Mouse (Mus musculus) liver (tissue): Measurements from ENCODE around the gene Znrf2.
"Not testable (repeated sequence)": the region's sequence is repeated elsewhere in the genome, so short reads cannot be mapped to it uniquely, and the experiment has no call there.

Experiments
- DNase-seq: peaks from one replicate; pipeline ENCODE4 v3.0.0-alpha.2; 2020; ENCODE audit warnings: mixed read lengths

The Znrf2 gene

DNA sequence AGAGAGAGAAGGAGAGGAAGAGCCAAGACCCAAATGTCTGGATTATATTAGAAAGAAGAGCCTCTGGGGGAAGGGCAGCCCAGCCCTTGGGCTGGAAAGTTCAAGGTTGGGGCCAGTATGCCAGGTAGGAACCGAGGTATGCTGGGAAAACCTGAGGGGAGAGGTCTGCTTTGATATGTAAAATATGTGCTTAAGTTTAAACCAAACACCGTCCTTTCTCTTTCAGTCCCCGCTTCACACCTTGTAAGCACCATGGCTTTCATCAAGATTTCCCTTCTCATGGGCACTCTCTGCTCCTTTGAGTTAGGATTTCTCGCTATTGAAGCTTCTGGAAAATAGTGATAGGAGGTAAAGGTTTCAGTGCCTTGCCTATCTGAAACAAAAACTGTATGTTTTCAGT lies 38.1 kb downstream of the Znrf2 start:
- DNase-seq = no peak

DNA sequence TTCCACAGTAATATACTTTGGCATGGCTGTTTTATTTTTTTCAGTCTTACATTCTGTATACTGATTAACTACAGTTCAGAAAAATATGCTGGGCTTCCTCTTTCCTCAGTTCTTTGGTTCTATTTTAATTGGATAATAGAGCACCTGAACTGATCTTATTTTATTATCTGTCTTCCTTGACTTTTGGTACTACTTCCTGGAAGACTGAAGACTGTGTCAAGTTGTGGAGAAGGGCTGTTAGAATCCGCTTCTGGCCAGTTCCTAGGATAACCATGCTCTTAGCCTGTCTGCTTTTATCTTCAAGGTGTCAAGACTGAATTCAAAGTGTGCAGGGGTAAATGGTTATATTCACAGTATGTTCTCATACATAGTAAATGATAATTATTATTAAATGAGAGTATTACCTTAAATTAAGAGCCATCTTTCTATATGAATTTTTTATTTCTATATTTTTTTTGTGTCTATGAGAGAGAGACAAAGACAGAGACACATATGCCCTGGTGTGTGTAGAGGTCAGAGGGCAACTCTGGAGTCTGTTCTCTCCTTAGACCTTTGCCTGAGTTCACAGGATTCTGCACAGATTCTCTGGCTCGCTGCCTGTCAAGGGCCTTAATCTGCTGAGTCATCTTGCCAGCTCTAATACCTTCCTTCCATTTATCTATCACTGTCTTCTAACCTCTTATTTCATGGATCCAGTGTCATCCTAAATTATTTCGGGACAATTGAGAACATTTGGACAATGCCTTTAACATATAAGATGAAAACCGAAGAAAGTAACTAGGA lies 39.3 kb downstream of the Znrf2 start:
- no peak for DNase-seq

DNA sequence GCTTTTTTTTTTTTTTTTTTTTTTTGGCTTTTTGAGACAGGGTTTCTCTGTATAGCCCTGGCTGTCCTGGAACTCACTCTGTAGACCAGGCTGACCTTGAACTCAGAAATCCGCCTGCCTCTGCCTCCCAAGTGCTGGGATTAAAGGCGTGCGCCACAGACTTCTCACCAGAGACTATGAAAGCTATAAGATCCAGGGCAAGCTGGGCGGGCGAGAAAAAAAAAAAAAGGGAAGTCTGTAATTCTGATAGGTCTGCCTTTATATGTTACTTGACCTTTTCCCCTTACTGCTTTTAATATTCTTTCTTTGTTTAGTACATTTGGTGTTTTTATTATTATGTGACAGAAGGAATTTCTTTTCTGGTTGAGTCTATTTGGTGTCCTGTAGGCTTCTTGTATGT lies 42.4 kb downstream of the Znrf2 start:
- DNase-seq = not testable (repeated sequence)

DNA sequence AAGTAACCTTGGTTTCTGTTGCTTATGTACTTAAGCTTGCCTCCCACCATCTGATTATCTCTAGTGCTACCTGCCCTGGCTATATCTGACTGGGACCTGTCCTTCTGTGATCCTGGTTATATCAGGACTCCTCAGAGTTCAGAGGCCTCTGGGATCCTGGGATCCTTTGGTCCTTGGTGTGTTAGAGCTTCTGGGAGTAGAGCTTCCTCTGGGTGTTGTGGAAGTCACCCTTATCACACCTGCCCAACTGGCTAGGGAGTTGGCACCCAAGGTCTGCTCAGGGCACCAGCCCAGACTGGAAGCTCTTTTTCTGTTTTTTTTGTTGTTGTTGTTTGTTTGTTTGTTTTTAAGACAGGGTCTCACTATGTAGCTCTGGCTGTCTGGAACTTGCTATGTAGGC lies 43.5 kb downstream of the Znrf2 start:
- peak; percentile 11 for DNase-seq

DNA sequence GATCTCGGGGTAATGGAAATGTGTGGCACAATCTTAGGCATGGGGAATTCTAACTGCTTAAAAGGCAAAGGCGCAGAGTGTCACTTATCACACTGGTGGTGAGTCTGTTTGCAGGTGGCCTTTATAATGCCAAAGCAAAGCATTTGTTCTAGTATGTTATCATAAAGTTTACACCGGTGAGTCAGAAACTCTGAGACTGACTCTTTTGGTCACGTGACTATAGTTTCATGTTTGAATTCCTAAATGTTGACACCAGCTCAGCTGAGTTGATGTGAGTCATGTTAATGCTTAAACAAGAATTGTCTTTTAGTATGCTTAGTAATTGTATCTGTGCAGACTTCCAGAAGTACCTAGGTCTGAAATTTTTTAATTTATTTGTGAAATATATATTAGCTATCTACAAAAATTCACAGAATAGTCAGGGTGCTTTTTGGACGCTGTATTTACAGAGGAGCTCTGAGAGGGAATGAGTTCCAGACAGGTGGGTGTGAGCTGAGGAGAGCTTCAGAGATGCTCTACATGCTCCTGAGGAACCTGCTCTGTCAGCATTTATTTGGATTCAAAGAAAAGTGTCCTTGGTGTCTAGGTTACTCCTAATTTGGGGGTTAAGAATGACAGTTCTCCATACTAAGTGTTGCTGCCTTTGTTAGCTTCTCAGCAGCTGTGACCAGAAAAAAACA lies 50.2 kb downstream of the Znrf2 start:
- DNase-seq = no peak

DNA sequence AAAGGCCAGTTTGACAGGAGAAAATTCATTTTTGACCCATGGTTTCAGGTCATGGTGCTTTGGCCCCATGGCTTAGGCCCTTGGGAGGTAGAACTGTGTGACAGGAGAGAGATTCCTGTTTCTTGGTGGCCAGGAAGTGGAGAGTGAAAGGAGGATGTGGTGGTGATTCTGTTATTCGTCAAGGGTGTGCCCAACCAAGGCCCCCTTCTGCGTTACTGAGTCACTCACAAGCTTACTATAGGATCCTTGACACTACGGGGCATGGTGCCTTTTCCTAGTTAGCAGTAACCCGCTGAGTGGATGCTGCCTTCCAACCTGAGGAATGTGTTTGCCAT lies 50.7 kb downstream of the Znrf2 start:
- no peak for DNase-seq

DNA sequence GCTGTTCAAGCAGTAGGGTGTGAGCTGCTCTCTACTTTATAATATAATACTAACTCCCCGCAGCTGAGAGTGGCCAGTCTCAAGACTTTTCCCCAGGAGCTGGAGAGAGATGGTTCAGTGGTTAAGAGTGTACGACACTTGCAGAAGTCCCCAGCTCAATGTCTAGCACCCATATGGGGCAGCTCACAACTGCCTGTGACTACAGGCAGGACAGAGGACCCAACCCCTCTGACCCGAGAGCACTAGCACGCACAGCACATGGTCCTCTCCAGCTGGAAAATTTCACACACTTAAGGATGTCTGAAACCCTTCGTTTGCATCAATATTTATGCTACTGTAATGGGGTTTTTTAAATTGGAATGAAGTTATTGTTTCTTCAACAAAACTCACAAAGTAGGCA lies 56.3 kb downstream of the Znrf2 start:
- DNase-seq = no peak

DNA sequence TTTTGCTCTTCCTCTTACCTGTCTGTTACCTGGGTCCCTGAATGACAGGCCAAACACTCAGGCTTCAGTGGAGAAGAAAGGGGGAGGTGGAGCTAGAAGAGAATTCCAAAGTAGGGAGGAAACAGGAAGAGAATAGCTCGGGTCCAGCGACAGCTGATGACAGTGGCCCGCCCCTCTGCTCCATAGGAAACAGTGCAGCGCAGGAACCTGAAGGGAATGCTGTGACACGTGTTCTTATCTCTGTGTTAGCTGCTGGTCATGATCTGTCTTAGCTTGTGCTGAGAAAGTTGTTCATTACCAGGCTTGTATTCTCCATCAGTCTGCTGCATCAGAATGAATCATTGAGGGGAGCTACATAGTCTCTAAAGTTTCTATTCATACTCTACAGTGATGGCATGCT lies 60.1 kb downstream of the Znrf2 start:
- DNase-seq = no peak

DNA sequence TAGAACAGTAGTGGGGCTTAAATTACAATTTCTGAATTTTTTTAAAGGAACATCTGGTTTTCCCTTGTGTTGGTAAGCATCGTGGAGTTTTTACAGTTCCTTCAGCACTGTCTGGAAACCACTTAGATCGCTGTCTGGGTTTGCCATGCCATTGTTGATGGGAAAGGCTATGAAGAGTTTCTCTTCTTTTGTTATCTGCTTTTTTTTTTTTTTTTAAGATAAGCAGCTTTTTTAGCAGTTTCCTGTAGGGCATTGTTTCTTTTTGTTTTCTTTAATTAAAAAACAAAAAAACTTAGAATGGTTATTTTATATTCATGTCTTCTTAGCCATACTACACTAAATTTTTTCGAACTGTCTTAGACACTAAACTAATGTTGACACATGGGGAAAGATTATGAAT lies 60.9 kb downstream of the Znrf2 start:
- no peak for DNase-seq

DNA sequence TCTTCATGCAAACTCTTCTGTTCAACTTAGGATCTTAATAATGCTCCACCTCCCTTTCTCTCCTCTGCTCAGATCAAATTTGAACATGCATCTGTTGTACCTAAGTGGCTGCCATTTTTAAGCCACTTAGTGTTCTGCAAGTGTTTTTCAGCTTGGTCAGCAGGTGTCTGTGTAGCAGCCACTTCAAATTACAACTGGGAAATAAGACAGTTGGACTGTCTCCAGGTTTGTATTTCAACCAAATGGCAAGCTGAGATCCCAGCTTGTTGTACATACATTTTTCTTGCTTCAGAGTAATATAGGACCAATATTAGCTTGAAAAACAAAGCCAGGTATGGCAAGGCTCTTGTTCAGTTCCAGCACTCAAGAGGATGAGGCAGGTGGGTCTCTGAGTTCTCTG lies 61.8 kb downstream of the Znrf2 start:
- DNase-seq = no peak

DNA sequence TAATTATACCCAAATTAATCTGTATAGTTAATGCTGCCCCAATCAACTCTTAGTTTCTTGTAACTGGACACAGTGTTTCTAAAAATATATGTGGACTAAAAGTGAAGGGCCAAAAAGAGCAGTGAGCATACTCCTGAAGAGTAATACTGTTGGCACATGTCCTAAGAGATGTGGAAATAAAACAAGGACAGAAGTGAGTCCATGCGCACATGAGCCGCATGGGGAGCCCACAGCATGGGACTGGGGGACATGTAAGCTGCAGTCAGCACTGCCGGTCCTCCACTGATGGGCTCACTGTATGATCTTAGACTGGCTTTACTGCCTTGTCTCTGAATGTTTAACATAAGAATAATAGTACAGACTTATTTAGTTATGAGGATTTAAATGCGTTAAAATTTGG lies 63.4 kb downstream of the Znrf2 start:
- DNase-seq = no peak

DNA sequence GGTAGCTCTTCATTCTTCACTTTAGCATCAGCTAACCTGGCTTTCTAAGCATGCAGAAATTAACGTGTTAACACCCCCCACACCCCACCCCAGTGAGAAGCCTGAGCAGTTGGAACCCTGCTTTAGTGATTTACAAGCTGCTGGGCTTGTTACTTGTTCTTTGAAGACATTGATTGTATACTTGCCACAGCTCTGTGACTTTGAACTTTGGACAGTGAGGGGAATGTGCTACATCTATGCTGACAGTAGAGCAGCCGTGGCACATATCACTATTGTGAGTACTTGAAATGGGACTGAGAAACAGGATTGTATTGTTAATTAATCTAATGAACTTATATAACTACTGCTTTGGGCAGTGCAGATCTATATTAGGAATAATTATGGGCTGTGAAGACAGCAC lies 66.7 kb downstream of the Znrf2 start:
- DNase-seq = no peak

DNA sequence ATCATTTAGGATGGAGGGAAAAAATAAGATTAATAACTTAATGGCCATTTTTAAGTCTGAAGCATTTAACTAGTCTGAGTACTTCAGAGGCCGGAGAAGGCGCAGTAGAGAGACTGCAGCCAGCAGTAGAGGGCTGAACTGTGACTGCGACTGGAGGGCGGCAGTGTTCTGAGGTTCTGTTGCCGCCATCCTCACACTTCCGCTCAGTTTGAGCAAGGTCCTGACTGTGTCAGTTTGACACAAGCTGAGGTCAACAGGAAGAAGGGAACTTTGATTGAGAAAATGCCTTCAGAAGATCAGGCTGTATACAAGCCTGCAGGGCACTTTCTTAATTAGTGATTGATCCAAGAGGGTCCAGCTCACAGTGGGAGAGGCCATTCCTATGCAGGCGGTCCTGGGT lies 69.5 kb downstream of the Znrf2 start:
- no peak for DNase-seq

DNA sequence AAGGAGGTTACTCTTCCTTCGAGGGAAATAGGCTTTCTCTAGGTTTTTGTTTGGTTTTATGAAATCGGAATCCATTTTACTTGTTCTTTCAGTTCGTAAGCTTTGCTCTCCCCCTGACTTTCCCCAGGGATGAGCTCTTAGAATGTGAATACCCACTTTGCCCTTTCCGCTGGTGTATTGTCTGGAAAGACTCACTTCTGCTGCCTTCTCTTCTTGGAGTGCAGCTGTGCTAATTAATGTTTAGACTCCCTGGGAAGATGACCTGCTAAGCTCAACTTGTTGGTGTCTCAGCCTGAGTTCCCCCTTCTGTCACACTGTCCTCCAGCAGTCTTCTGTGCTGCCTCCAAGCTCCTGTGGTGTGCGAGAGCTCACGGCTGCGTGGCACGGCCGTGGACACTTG lies 73.5 kb downstream of the Znrf2 start:
- DNase-seq = no peak

DNA sequence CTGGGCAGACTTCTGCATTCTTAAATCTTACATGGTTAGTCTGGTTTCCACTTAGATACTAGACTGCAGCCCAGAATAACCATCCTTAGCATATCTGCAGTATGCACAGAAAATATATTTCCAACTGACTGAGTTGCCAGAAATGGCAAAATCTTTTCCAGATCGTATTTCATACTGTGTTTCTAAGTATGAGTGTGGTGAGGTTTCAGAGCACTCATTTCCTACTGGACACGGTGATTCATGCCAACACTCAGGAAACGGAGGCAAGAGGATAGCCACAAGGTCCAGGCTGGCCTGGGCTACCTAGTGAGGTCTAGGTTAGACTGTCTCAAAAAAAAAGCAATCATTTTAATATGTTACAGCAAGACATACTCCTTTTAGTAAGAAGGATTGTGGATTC lies 74.7 kb downstream of the Znrf2 start:
- no peak for DNase-seq

DNA sequence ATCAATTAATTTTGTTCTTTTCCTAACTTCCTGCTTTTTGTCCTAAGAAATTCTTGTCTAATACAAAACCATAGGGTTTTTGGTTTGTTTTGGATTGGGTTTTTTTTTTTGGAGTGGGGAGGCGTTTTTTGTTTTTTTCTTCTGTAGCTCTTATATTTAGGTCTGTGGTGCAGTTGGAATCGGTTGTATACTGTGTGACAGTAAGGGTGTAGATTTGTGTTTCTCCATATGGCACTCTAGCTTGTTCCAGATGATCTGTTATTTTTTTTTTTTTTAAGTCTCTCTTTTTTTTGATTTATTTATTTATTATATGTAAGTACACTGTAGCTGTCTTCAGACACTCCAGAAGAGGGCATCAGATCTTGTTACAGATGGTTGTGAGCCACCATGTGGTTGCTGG lies 83.5 kb downstream of the Znrf2 start:
- DNase-seq = no peak

DNA sequence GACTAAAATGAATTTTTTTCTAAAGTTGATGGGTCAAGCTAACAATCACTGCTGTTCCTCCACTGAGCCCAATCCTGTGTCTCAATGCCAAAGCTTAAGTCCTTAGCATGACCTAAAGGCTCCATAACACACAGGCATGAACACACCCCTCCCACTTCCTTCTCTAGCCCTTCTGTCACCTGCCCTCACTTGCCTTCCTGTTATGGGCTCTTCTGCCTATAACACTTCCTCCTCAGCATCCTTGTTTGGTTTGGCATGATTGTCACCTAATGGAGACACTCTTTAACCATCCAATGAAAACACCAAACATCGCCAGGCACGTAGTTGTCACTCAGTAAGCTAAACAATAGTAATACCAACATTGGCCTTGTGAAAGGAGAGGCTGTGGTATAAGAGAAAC lies 85.8 kb downstream of the Znrf2 start:
- DNase-seq = no peak

DNA sequence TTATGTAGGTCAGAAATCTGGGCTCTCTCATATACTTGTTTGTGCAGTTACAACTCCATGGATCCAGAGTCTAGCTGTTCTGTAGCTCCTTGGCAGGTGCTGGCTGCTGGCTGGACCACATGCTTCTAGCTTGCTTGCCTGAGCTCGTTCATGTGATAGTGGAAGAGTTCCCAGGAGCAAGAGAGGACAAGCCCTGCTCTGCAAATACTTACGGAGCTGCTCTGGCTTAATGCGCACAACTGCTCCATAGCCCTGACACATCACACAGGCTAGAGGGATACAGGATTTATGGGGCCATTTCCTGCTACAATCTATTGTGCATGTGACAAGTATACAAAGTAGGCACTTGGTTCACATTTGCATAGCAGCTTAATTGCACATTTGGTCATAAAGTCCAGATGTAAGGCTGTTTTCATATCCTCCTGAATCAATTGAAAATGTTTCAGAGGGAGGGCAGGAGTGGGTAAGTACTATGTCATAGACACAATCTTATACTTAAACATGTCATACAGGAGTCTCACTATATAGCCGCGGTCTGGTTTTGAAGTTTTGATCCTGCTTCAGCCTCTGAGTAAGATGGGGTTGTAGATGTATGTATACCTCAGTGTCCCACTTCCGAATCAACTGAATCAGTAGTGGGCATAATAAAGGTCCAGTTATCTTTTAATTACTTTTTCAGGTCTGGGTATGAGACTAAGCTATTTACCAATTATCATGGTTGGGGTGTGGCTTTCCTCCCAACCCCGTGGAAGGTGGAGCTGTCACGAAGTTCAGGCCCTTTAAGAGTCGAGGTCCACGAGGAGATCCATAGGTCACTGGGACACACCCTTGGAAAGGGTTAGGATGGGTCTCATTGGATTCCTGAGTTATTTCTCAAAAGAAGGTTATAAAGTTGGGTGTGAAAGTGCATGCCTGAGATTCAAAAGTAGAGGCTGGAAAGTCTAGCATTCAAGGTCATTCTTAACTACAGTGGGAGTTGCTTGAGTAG lies 89.6 kb downstream of the Znrf2 start:
- no peak for DNase-seq

DNA sequence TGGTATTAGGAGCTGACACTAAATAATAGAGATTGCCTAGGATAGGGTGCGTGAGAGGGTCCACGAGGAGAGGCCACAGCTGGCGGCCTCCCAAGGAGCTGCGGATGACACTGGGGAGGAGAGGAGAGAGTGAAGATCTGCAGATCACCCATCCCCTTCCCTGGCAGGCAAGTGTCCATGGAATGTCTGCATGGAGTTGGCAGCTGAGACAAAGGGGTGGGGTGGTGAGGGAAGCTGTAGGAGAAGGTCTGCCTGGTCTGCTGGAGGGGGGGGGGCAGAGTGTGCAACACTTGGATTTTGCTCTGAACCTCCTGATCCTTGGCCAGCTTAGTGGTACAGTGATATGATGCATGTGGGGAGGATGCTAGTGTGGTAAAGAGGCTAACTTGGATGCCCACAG lies 98.3 kb downstream of the Znrf2 start:
- no peak for DNase-seq

DNA sequence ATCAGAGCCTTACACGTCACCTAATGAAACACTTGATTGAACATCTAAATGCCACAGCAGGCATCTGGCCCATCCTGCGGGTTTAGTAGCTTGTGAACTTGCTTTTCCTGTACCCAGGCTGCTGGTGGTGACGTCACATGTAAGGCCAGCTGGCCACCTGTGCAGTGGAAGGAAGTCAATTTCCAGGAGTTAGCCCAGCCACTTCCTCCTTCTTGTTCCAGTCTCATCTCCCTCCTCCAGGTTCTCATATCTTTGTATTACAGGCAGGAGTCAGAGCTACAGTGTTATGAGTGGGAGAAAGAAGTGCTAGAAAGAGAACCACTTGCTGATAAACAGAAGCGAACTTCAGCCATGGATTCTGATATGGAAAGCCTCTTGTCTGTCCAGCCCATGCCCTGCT lies 99.4 kb downstream of the Znrf2 start:
- no peak for DNase-seq

DNA sequence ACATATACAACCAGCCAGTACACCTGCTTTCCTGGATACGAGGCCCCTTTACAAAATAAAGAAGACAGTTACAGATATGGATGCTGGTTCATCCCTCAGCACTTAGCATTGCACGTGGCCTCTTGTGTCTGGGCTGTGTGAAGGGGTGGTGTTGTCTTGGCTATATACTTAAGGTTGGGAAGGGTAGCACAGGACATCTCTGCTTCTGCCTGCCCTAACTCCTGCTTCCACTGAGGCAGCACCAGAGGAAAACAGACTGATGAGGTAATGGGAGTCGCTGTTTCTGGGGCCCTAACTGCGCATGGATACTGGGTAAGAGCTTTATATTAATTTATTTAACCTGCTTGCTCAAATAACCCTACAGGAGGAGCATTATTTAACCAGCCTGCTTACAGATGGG lies 100.2 kb downstream of the Znrf2 start:
- DNase-seq = no peak

DNA sequence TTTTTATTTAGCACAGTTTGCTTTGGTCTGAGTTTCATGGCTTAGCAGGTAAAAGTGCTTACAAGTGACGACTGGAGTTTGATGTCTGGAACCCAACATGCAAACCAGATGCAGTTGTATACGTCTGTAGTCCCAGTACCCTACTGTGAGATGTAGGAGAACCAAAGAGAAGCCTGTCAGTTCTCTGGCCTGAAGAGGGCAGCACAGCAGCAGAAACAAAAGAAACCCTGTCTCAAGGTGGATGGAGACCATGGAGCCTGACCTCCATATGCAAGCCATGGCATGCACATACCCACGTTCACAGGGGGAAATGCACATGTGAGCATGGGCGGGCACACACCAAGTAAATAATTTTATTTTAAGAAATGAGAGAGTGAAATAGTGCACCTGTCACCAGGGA lies 100.8 kb downstream of the Znrf2 start:
- DNase-seq = peak; percentile 45

DNA sequence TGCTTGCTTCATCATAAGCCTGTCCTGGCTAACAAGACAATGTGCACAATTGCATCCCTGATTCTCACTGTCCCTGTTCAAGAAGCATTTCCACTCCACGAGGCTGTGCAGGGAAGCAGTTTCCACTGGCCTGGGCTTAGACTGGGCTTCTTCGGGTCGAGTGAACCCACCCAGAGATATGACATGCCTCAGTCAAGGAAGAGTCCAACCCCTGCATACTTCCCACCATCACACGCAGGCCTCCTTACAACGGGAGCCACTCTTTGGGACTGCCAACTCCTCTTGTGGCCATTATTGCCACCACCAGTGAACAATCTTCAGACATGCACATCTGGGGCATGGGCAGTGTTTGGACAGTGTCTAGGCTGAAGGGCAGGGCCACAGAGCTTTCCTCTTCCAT lies 101.8 kb downstream of the Znrf2 start:
- no peak for DNase-seq

DNA sequence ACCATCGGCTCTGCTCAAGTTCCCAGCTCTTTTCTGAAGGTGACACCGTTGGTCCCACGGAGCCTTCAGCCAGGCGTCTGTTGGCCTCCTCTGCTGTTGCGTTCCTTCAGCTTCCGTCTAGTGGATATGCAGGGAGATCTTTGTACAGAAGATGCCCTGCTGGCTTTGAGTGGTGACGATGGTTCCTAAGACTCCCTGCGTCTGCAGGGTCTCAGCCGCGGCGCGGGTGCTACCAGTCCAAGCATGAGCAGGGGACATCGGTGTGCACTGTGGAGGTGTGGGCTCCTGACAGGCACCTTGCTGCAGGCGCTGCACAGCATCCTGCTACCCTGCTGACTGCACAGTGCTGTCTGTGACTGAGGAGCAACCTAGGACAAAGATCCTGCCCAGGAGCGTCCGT lies 107.8 kb downstream of the Znrf2 start:
- no peak for DNase-seq
